Mouse (Mus musculus): Measurements from ENCODE around the gene Cacna1s. TPM values are rescaled to one million over a fixed set of nuclear protein-coding genes. Genes with fewer than 3 reads are reported as not detected.

Cacna1s gene
- polyA plus RNA-seq, 1 experiment from 2014 or later = not detected

- Histone ChIP-seq H3K9me3 (ENCODE audit: control insufficient read depth, low read depth, low read length) (no peaks in the 10 kb centered on the region), H3K4me3 (ENCODE audit: low read depth, low read length) (no peak overlapping the region), H3K27ac (ENCODE audit: low read length) (no peak overlapping the region), H3K36me3 (ENCODE audit: control insufficient read depth, insufficient read depth, low read length) (no peaks in the 10 kb centered on the region), H3K4me2 (replicated peaks; ENCODE audit: low read depth, low read length) (no peak overlapping the region), H3K4me1 (ENCODE audit: control insufficient read depth, insufficient read depth, low read length) (peaks cover 33% of the 10 kb centered on the region), H3K27me3 (ENCODE audit: control insufficient read depth, insufficient read depth, low read length) (no peaks in the 10 kb centered on the region), H3K9ac (replicated peaks; ENCODE audit: low read depth, low read length) (no peak overlapping the region)
- WGBS = 72% methylated on average over 10 of the region's 10 CpGs
- no peak for ATAC-seq (ENCODE audit: insufficient number of reproducible peaks, insufficient read depth, low FRiP score, low read depth)
These were observed 73.7 kb downstream of the Cacna1s start for GRCm38 (mm10) chr1:136126159-136126765.

- no peak overlapping the region for H3K4me2 ChIP-seq (replicated peaks; ENCODE audit: low read depth, low read length)
- no peak overlapping the region; the same call in 1 of the 2 replicates for H3K27ac ChIP-seq (ENCODE audit: low read length)
- no peak overlapping the region for H3K4me3 ChIP-seq (ENCODE audit: low read depth, low read length)
- peaks cover 33% of the 10 kb centered on the region for H3K4me1 ChIP-seq (ENCODE audit: control insufficient read depth, insufficient read depth, low read length)
- 53% methylated on average over 10 of the region's 10 CpGs for WGBS
- H3K9ac ChIP-seq (replicated peaks; ENCODE audit: low read depth, low read length) = no peak overlapping the region
- no peak for ATAC-seq (ENCODE audit: insufficient number of reproducible peaks, insufficient read depth, low FRiP score, low read depth)
- no peaks in the 10 kb centered on the region for H3K27me3 ChIP-seq (ENCODE audit: control insufficient read depth, insufficient read depth, low read length)
- no peaks in the 10 kb centered on the region for H3K36me3 ChIP-seq (ENCODE audit: control insufficient read depth, insufficient read depth, low read length)
- H3K9me3 ChIP-seq (ENCODE audit: control insufficient read depth, low read depth, low read length) = no peaks in the 10 kb centered on the region
These were observed 74.3 kb downstream of the Cacna1s start for GRCm38 (mm10) chr1:136126895-136127294.

- H3K27me3 ChIP-seq (ENCODE audit: control insufficient read depth, insufficient read depth, low read length) = no peaks in the 10 kb centered on the region
- no peaks in the 10 kb centered on the region for H3K9me3 ChIP-seq (ENCODE audit: control insufficient read depth, low read depth, low read length)
- H3K27ac ChIP-seq (ENCODE audit: low read length) = peak overlapping the region; percentile 76
- WGBS = 47% methylated on average over 3 of the region's 3 CpGs
- no peak for ATAC-seq (ENCODE audit: insufficient number of reproducible peaks, insufficient read depth, low FRiP score, low read depth)
- H3K4me3 ChIP-seq (ENCODE audit: low read depth, low read length) = no peak overlapping the region
- H3K36me3 ChIP-seq (ENCODE audit: control insufficient read depth, insufficient read depth, low read length) = no peaks in the 10 kb centered on the region
- H3K4me2 ChIP-seq (replicated peaks; ENCODE audit: low read depth, low read length) = no peak overlapping the region
- H3K4me1 ChIP-seq (ENCODE audit: control insufficient read depth, insufficient read depth, low read length) = peaks cover 43% of the 10 kb centered on the region
- no peak overlapping the region for H3K9ac ChIP-seq (replicated peaks; ENCODE audit: low read depth, low read length)
These were observed 75.3 kb downstream of the Cacna1s start for GRCm38 (mm10) chr1:136127856-136128255.

- Histone ChIP-seq H3K27me3 (ENCODE audit: control insufficient read depth, insufficient read depth, low read length) (no peaks in the 10 kb centered on the region), H3K9ac (replicated peaks; ENCODE audit: low read depth, low read length) (no peak overlapping the region), H3K4me3 (ENCODE audit: low read depth, low read length) (no peak overlapping the region), H3K4me2 (replicated peaks; ENCODE audit: low read depth, low read length) (no peak overlapping the region), H3K9me3 (ENCODE audit: control insufficient read depth, low read depth, low read length) (no peaks in the 10 kb centered on the region), H3K4me1 (ENCODE audit: control insufficient read depth, insufficient read depth, low read length) (peaks cover 48% of the 10 kb centered on the region), H3K36me3 (ENCODE audit: control insufficient read depth, insufficient read depth, low read length) (no peaks in the 10 kb centered on the region), H3K27ac (ENCODE audit: low read length) (peak overlapping the region; percentile 76)
- ATAC-seq (ENCODE audit: insufficient number of reproducible peaks, insufficient read depth, low FRiP score, low read depth) = no peak
- WGBS = 17% methylated on average over 5 of the region's 5 CpGs
These were observed 75.9 kb downstream of the Cacna1s start for GRCm38 (mm10) chr1:136128416-136128815.

GRCm38 (mm10) chr1:136128944-136129589 is 76.5 kb downstream of the Cacna1s start:
- no peak for ATAC-seq (ENCODE audit: insufficient number of reproducible peaks, insufficient read depth, low FRiP score, low read depth)
- Histone ChIP-seq H3K4me1 (ENCODE audit: control insufficient read depth, insufficient read depth, low read length) (peaks cover 52% of the 10 kb centered on the region), H3K36me3 (ENCODE audit: control insufficient read depth, insufficient read depth, low read length) (no peaks in the 10 kb centered on the region), H3K4me3 (ENCODE audit: low read depth, low read length) (no peak overlapping the region), H3K27ac (ENCODE audit: low read length) (peak overlapping the region; percentile 76; the same call in 1 of the 2 replicates), H3K9me3 (ENCODE audit: control insufficient read depth, low read depth, low read length) (no peaks in the 10 kb centered on the region), H3K9ac (replicated peaks; ENCODE audit: low read depth, low read length) (no peak overlapping the region), H3K4me2 (replicated peaks; ENCODE audit: low read depth, low read length) (no peak overlapping the region), H3K27me3 (ENCODE audit: control insufficient read depth, insufficient read depth, low read length) (no peaks in the 10 kb centered on the region)
- WGBS = 19% methylated on average over 4 of the region's 4 CpGs

GRCm38 (mm10) chr1:136130107-136130506 is 77.6 kb downstream of the Cacna1s start:
- Histone ChIP-seq H3K9me3 (ENCODE audit: control insufficient read depth, low read depth, low read length) (no peaks in the 10 kb centered on the region), H3K27me3 (ENCODE audit: control insufficient read depth, insufficient read depth, low read length) (no peaks in the 10 kb centered on the region), H3K9ac (replicated peaks; ENCODE audit: low read depth, low read length) (no peak overlapping the region), H3K27ac (ENCODE audit: low read length) (no peak overlapping the region), H3K4me1 (ENCODE audit: control insufficient read depth, insufficient read depth, low read length) (peaks cover 54% of the 10 kb centered on the region), H3K4me3 (ENCODE audit: low read depth, low read length) (no peak overlapping the region), H3K36me3 (ENCODE audit: control insufficient read depth, insufficient read depth, low read length) (no peaks in the 10 kb centered on the region), H3K4me2 (replicated peaks; ENCODE audit: low read depth, low read length) (0 out of 2 replicates have a peak overlapping the region, but pooled peaks have one; percentile 10)
- 37% methylated on average over 3 of the region's 3 CpGs for WGBS
- ATAC-seq (ENCODE audit: insufficient number of reproducible peaks, insufficient read depth, low FRiP score, low read depth) = no peak

- peaks cover 61% of the 10 kb centered on the region for H3K4me1 ChIP-seq (ENCODE audit: control insufficient read depth, insufficient read depth, low read length)
- peak; percentile 88 for ATAC-seq (ENCODE audit: insufficient number of reproducible peaks, insufficient read depth, low FRiP score, low read depth)
- H3K4me2 ChIP-seq (replicated peaks; ENCODE audit: low read depth, low read length) = peak within 1 kb of the TSS; percentile 94
- no peaks in the 10 kb centered on the region for H3K9me3 ChIP-seq (ENCODE audit: control insufficient read depth, low read depth, low read length)
- H3K27me3 ChIP-seq (ENCODE audit: control insufficient read depth, insufficient read depth, low read length) = no peaks in the 10 kb centered on the region
- peak within 1 kb of the TSS; percentile 49; the same call in 1 of the 2 replicates for H3K27ac ChIP-seq (ENCODE audit: low read length)
- no peaks in the 10 kb centered on the region for H3K36me3 ChIP-seq (ENCODE audit: control insufficient read depth, insufficient read depth, low read length)
- H3K4me3 ChIP-seq (ENCODE audit: low read depth, low read length) = peak within 1 kb of the TSS; percentile 74
- WGBS = under 1% methylated on average over 38 of the region's 42 CpGs
- H3K9ac ChIP-seq (replicated peaks; ENCODE audit: low read depth, low read length) = peak within 1 kb of the TSS; percentile 76
These were observed 78.5 kb downstream of the Cacna1s start, which contains the start of gene Kif21b for GRCm38 (mm10) chr1:136130951-136131558. Kif21b (plus strand) TSS chr1:136131389.

- peak overlapping the region; percentile 76 for H3K9ac ChIP-seq (replicated peaks; ENCODE audit: low read depth, low read length)
- WGBS = 1% methylated on average over 39 of the region's 43 CpGs
- H3K36me3 ChIP-seq (ENCODE audit: control insufficient read depth, insufficient read depth, low read length) = no peaks in the 10 kb centered on the region
- H3K27me3 ChIP-seq (ENCODE audit: control insufficient read depth, insufficient read depth, low read length) = no peaks in the 10 kb centered on the region
- peak overlapping the region; percentile 74 for H3K4me3 ChIP-seq (ENCODE audit: low read depth, low read length)
- peaks cover 68% of the 10 kb centered on the region for H3K4me1 ChIP-seq (ENCODE audit: control insufficient read depth, insufficient read depth, low read length)
- peak; percentile 10; the same call in 1 of the 2 replicates for ATAC-seq (ENCODE audit: insufficient number of reproducible peaks, insufficient read depth, low FRiP score, low read depth)
- peak overlapping the region; percentile 49; the same call in 1 of the 2 replicates for H3K27ac ChIP-seq (ENCODE audit: low read length)
- peak overlapping the region; percentile 94 for H3K4me2 ChIP-seq (replicated peaks; ENCODE audit: low read depth, low read length)
- no peaks in the 10 kb centered on the region for H3K9me3 ChIP-seq (ENCODE audit: control insufficient read depth, low read depth, low read length)
These were observed 79.2 kb downstream of the Cacna1s start for GRCm38 (mm10) chr1:136131603-136132291.

Measured in stomach, embryonic 14.5 days (tissue).